Mouse (Mus musculus) brain, adult 10 weeks (tissue): ENCODE results near the gene Tchh. TPM values are rescaled to one million over a fixed set of nuclear protein-coding genes. Genes with fewer than 3 reads are reported as not detected.

Source experiments
- polyA plus RNA-seq: library from polyadenylated mRNA; stranded (reverse); fragments of 350-450 nt; fragmentation: Illumina TruSeq; extraction: RNeasy Lipid Tissue Mini Kit (QIAGEN cat#74804); gene quantifications from one replicate; pipeline ENCODE4 v1.2.3, GENCODE M21; 2015; ENCODE audit warnings: low read depth, low replicate concordance

Gene Tchh
- 2.4 TPM for polyA plus RNA-seq

DNA sequence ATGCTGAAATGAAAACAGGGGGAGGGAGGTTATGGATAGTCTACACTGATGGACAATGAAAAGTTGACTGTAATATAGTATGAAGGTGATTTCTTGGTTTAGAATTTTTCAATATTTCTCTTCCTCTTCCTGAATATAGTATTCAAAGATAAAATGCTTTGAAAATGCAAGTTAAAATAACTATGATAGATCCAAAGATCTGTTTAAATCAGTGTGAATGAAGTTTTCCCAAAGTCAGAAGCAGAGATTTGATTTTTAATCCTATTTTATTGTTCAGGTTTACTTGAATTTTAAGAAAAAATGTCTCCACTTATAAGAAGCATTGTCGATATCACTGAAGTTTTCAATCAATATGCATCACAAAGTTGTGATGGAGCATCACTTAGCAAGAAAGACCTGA is at the start of gene Tchh:
Gene Tchh, plus strand, starts transcription at position 301 of the 400 bp plus-strand sequence.

DNA sequence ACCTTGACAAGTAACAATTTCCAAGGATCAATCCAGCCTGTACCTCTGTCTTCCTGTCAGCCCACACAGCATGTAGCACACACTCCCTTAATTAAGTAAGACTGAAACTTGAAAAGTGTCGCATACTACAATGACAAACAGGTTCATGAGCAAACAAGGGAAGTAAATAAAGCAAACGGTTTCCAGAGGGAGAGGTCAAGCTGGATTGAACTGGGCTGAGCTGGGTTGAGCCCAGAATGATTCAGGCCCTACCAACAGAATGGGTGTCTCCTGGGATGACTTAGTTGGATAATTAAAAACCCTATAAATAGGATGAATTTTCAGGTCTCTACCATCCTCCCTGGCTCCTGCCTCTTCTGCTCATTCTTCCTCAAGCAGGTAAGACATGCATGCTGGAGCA is 48.8 kb upstream of the Tchh start, which contains the start of gene Rptn:
Gene Rptn, plus strand, starts transcription at position 334 of the 400 bp plus-strand sequence.

DNA sequence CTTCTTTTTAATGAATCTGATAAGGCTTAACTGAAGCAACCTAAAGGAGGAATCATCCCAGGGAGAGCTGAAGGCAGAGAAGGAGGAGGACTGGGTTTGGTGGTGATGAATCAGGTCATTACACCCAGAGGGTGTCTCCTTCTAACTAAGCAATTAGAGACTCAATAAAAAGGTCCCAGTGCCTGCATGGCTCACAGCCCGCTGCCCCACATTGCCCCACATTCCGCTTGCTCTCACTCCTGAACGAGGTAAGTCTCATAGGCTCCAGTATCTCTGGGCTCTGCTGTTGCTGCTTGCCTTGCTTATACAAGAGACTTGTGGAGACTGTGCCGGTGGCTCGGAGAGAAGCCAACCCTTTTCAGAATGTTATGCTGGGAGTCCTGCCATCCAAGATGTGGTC is 26.4 kb downstream of the Tchh start, which contains the start of gene Tchhl1:
Gene Tchhl1, plus strand, starts transcription at position 194 of the 400 bp plus-strand sequence.

Other genes starting within 250 kb of the Tchh start
- gene Flg2, start 245.1 kb upstream of the Tchh start, polyA plus RNA-seq = not detected
- not detected for gene Flg, start 168.8 kb upstream of the Tchh start, polyA plus RNA-seq
- gene Hrnr, start 122.6 kb upstream of the Tchh start, polyA plus RNA-seq = not detected
- gene Rptn, start 48.6 kb upstream of the Tchh start, polyA plus RNA-seq = not detected
- not detected for gene Tchhl1, start 26.4 kb downstream of the Tchh start, polyA plus RNA-seq
- 28.0 TPM for gene S100a11, start 78.2 kb downstream of the Tchh start, polyA plus RNA-seq
- gene S100a10, start 112.8 kb downstream of the Tchh start, polyA plus RNA-seq = 99.2 TPM
- not detected for gene Tdpoz2, start 210.4 kb downstream of the Tchh start, polyA plus RNA-seq
- not detected for gene Tdpoz1, start 234.0 kb downstream of the Tchh start, polyA plus RNA-seq